Mouse (Mus musculus) central nervous system, embryonic 11.5 days (tissue): Measurements from ENCODE around the gene Chd4. TPM values are rescaled to one million over a fixed set of nuclear protein-coding genes. Genes with fewer than 3 reads are reported as not detected.

Experiments
- polyA plus RNA-seq: library from polyadenylated mRNA; depleted of rRNA; stranded (reverse); fragments of >200 nt; gene quantifications from 2 replicates; pipeline ENCODE4 v1.2.3, GENCODE M21; 2012; rRNA removed

Chd4 gene
- 164 and 215 TPM in 2 replicates for polyA plus RNA-seq

GRCm38 (mm10) chr6:125095391-125096278, at the start of gene Chd4:
Chd4 (plus strand) TSS chr6:125095981.

GRCm38 (mm10) chr6:125049678-125050077, 46.1 kb upstream of the Chd4 start, which contains the start of gene Acrbp:
Acrbp (plus strand) TSS chr6:125049689.

GRCm38 (mm10) chr6:125067571-125067995, 28.2 kb upstream of the Chd4 start, which contains the start of gene Lpar5:
Lpar5 (plus strand) TSS chr6:125067920.

DNA sequence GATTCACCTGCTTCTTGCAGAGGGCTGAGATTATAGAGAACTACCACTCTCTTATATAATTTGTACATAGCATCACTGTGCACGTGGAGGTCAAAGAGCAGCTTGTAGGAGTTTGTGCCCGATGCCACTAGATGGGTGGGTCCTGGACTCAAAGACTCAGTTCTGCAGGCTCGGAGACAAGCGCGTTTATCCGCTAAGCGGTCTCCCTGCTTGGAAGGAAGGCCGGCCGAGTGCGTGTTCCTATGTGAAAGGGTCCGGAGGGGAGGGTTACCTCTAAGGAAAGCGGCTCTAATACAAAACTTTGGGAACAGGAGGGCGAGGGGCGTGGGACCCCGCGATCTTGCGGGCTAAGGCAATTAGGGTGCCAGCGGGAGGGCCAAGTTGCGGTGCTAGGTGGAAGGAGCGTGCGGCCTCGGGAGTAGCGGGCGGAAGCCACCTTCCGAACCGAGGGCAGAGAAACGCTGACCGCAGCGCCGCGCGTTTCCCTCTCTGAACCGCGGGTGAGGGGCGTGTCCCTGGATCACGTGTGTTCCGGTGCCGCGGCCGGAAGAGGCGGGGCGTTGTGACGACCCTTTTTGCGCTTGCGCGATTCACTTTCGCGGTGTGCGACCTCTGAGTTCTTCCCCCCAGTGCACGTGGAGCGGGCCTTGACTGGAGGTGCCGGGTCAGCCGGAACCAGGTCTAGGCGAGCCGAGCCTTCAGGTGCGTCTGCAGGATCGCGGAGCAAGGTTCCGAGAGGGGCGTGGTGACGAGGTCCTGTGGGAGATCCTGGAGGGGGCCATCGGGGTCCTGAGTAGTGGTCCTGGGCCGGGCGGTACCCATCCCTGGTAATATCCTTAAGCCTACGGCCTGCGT, 35.7 kb downstream of the Chd4 start, which contains the start of gene Nop2:
TSS of gene Nop2 (plus strand) at position 608 of the 855 bp plus-strand sequence.

DNA sequence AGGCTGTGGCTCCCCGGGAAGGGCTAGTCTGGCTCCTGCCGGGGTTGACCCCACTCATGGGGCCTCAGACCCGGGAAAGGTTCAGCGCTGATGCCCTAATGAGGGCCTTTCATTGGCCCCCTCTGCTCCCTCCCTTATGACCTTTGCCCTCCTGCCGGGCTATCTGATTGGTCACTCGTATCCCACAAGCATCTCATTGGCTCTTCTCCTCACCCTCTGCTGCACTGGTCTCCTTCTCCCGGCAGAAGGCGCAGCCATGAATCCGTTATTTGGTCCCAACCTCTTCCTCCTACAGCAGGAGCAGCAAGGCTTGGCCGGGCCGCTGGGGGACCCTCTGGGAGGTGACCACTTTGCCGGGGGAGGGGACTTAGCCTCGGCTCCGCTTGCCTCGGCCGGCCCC, 49.2 kb downstream of the Chd4 start, which contains the start of gene Iffo1:
TSS of gene Iffo1 (plus strand) at position 241 of the 400 bp plus-strand sequence.

DNA sequence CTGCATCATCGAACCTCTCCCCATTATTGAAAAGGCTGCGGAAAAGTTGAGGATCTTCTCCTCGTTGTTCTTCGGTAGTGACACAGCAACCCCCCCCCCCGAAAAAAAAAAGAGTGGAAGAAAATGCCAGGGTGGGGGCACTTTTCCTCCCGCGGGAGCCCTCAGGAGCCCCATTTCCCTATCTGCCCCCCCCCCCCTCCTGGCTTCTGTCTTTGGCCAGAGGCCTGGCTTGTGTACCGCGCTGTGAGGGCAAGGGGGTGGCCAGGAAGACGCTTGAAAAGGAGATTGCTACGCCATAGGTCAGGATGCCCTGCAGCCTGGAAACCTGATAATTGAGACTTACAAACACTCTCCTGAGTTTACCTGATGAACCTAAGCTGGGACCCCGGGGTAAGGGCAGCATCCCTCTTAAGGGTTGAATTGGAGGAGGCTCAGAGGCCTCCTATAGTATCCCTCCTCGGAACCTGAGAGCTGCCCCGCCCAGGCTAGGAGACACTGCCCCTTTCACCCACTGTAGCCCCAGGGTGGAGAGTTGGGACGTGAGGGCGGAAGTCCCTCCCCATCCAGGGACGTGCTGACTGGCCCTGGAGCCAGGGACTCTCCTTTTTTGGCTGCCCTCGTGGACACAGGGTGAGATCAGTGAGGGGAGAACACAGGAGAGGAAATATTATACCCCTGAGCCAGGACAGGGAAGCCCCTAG, 70.4 kb downstream of the Chd4 start, which contains the start of gene Gapdh:
TSS of gene Gapdh (minus strand) at position 417 of the 701 bp plus-strand sequence.

Other genes starting within 250 kb of the Chd4 start
- 103 and 125 TPM in 2 replicates for gene P3h3, start 238.2 kb upstream of the Chd4 start, polyA plus RNA-seq
- gene Gpr162, start 232.0 kb upstream of the Chd4 start, polyA plus RNA-seq, result 13.4 and 15.2 TPM in 2 replicates
- 0.01 and 0.05 TPM in 2 replicates for gene Cd4, start 207.8 kb upstream of the Chd4 start, polyA plus RNA-seq
- gene Lag3, start 184.3 kb upstream of the Chd4 start, polyA plus RNA-seq, result 2.3 and 3.2 TPM in 2 replicates
- 1,105 and 3,481 TPM in 2 replicates for gene Ptms, start 175.9 kb upstream of the Chd4 start, polyA plus RNA-seq
- 358 and 360 TPM in 2 replicates for gene Mlf2, start 164.6 kb upstream of the Chd4 start, polyA plus RNA-seq
- gene Cops7a, start 130.4 kb upstream of the Chd4 start, polyA plus RNA-seq, result 122 and 143 TPM in 2 replicates
- 1.6 and 3.4 TPM in 2 replicates for gene Pianp, start 99.3 kb upstream of the Chd4 start, polyA plus RNA-seq
- 52.2 and 93.4 TPM in 2 replicates for gene Zfp384, start 86.8 kb upstream of the Chd4 start, polyA plus RNA-seq
- gene Ing4, start 56.2 kb upstream of the Chd4 start, polyA plus RNA-seq, result 130 and 145 TPM in 2 replicates
- 25.3 and 37.8 TPM in 2 replicates for gene Acrbp, start 46.3 kb upstream of the Chd4 start, polyA plus RNA-seq
- gene Lpar5, start 28.1 kb upstream of the Chd4 start, polyA plus RNA-seq, result 0.22 and 0.24 TPM in 2 replicates
- 45.9 and 58.2 TPM in 2 replicates for gene Nop2, start 35.9 kb downstream of the Chd4 start, polyA plus RNA-seq
- gene Iffo1, start 49.3 kb downstream of the Chd4 start, polyA plus RNA-seq, result 26.0 and 30.3 TPM in 2 replicates
- 3,932 and 4,365 TPM in 2 replicates for gene Gapdh, start 70.5 kb downstream of the Chd4 start, polyA plus RNA-seq
- gene Ncapd2, start 95.7 kb downstream of the Chd4 start, polyA plus RNA-seq, result 349 and 495 TPM in 2 replicates
- gene Mrpl51, start 95.8 kb downstream of the Chd4 start, polyA plus RNA-seq, result 84.9 and 134 TPM in 2 replicates
- 10.6 and 11.9 TPM in 2 replicates for gene Vamp1, start 119.6 kb downstream of the Chd4 start, polyA plus RNA-seq
- 1.1 and 1.3 TPM in 2 replicates for gene Tapbpl, start 135.9 kb downstream of the Chd4 start, polyA plus RNA-seq
- 0.18 and 0.21 TPM in 2 replicates for gene Cd27, start 141.0 kb downstream of the Chd4 start, polyA plus RNA-seq
- 0.06 and 0.26 TPM in 2 replicates for gene Tuba3a, start 190.1 kb downstream of the Chd4 start, polyA plus RNA-seq
- 15.1 and 22.4 TPM in 2 replicates for gene Ltbr, start 217.9 kb downstream of the Chd4 start, polyA plus RNA-seq
- 0.61 and 1.2 TPM in 2 replicates for gene Scnn1a, start 224.7 kb downstream of the Chd4 start, polyA plus RNA-seq